Mouse (Mus musculus) liver, embryonic 15.5 days (tissue): ENCODE results near the gene Rbbp5. TPM values are rescaled to one million over a fixed set of nuclear protein-coding genes. Genes with fewer than 3 reads are reported as not detected.

Experiments used
- ATAC-seq: fragments of 200-750 bp; cut with Nextera tagmentation; 2 replicates; pipeline ENCODE4 v1.8.0; 2017; ENCODE audit warnings: moderate number of reproducible peaks, mild to moderate bottlenecking, moderate library complexity; ENCODE audit not compliant: insufficient read depth
- H3K27ac ChIP-seq: fragments of 300-500 bp; sonication (generic); replicated peaks from 2 replicates; pipeline ENCODE4 v1.5.1; 2015; ENCODE audit warnings: mild to moderate bottlenecking, inconsistent platforms
- H3K27me3 ChIP-seq: fragments of 300-500 bp; sonication (generic); 2 replicates; pipeline ENCODE4 v1.6.1; 2015; ENCODE audit warnings: mild to moderate bottlenecking, inconsistent platforms
- H3K36me3 ChIP-seq: fragments of 300-500 bp; sonication (generic); replicated peaks from 2 replicates; pipeline ENCODE4 v1.6.1; 2015; ENCODE audit warnings: moderate library complexity, mild to moderate bottlenecking, inconsistent platforms
- H3K4me1 ChIP-seq: fragments of 300-500 bp; sonication (generic); replicated peaks from 2 replicates; pipeline ENCODE4 v1.6.1; 2015; ENCODE audit warnings: inconsistent platforms
- H3K4me2 ChIP-seq: fragments of 300-500 bp; sonication (generic); 2 replicates; pipeline ENCODE4 v1.6.1; 2015; ENCODE audit warnings: moderate library complexity, mild to moderate bottlenecking, inconsistent platforms
- H3K4me3 ChIP-seq: fragments of 300-500 bp; sonication (generic); replicated peaks from 2 replicates; pipeline ENCODE4 v1.5.1; 2015; ENCODE audit warnings: mild to moderate bottlenecking, inconsistent platforms
- H3K9ac ChIP-seq: fragments of 300-500 bp; sonication (generic); 2 replicates; pipeline ENCODE4 v1.6.1; 2015; ENCODE audit warnings: moderate library complexity, mild to moderate bottlenecking, inconsistent platforms
- H3K9me3 ChIP-seq: fragments of 300-500 bp; sonication (generic); replicated peaks from 2 replicates; pipeline ENCODE4 v1.6.1; 2016; ENCODE audit warnings: inconsistent platforms
- WGBS: fragments of 180-500 bp; shearing (Covaris S2); methylation state at CpG from one replicate; pipeline ENCODE4 v1.1.7; 2015; ENCODE audit warnings: mixed read lengths; ENCODE audit not compliant: insufficient replicate concordance; 5-methylcytosine and 5-hydroxymethylcytosine counted together
- polyA plus RNA-seq: library from polyadenylated mRNA; unstranded; fragments of >200 nt; fragmentation: Nextera tagmentation; extraction: Ambion mirVana; gene quantifications from 2 replicates; pipeline ENCODE4 v1.2.1, GENCODE M21; 2015

Gene Rbbp5
- polyA plus RNA-seq, 1 experiment from 2014 or later = 21.5 TPM

GRCm38 (mm10) chr1:132541171-132541823 is 64.1 kb downstream of the Rbbp5 start:
- ATAC-seq = no peak
- WGBS = 6% methylated on average over 14 of the region's 14 CpGs

DNA sequence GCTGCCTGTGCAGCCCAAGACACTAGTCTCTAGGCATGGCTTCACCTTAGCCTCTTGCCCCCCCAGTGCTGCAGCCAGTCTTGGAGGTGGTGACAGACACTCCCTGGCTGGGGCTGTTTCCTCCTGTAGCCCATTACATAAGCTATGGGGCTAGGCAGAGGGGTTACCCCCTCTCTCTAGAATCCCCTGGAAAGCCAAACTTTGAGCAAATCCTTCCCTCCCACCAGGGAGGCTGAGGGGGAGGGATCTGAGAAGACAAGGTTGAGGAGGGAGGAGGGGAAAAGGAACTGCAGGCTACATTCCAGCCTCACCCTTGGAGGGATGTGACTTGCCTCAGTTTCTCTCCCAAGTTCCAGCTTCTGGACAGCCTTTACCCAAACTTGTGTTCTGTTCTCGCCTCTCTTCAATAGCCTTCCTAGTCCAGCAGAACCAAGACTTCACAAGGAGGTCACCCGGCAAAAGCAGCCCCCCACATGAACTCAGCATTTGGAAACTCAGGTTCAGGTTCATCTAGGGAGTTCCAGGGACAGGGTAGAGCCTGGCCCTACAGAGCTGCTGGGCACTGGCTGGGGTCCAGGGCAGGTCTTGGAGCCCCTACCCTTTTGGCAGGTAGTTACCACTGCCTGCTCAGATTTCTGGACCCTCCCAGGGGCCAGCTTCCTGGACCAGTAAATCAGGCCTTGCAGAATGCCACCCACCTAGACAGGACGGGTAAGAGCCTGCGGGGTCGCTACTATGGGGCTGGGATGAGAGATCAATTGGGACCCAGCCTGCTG is 64.8 kb downstream of the Rbbp5 start:
- no peak overlapping the region for H3K4me2 ChIP-seq
- no peak overlapping the region for H3K4me3 ChIP-seq
- no peak overlapping the region for H3K27ac ChIP-seq
- H3K27me3 ChIP-seq = peaks cover 78% of the 10 kb centered on the region
- WGBS = 9% methylated on average over 5 of the region's 5 CpGs
- no peak overlapping the region for H3K9ac ChIP-seq
- H3K4me1 ChIP-seq = no peaks in the 10 kb centered on the region
- no peaks in the 10 kb centered on the region for H3K36me3 ChIP-seq
- H3K9me3 ChIP-seq = no peaks in the 10 kb centered on the region
- no peak for ATAC-seq

More at GRCm38 (mm10) chr1:132541171-132541823, 64.1 kb downstream of the Rbbp5 start:
- H3K4me3 ChIP-seq = no peak overlapping the region
- H3K27me3 ChIP-seq = peaks cover 78% of the 10 kb centered on the region
- no peak overlapping the region for H3K4me2 ChIP-seq
- no peaks in the 10 kb centered on the region for H3K4me1 ChIP-seq
- no peaks in the 10 kb centered on the region for H3K36me3 ChIP-seq
- H3K9ac ChIP-seq = no peak overlapping the region
- H3K9me3 ChIP-seq = no peaks in the 10 kb centered on the region
- no peak overlapping the region for H3K27ac ChIP-seq

DNA sequence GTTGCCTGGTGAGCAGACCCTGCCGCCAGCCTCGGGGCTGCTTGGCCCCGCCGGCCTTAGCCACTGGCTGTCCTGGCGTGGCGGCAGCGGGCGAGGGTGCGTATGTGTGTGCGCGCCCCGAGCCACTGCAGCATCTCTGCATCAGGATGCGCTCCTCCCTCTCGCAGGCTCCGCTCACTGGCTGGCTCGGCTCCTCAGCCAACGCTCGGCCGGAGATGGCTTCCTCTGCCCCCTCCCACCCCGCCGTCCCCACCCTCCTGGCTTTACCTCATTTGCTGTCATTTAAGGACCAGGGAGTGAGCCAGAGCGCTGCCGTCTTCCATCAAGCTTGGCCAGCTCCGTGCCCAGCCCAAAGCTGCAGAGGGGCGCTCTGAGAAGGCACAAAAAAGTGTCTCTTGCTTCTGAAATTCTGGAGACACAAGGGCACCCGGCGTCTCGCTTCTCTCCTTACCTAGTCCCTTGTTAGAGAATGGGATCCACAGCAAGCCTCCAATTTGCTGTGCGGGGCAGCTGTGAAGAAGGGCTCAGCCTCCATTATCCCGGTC is 65.7 kb downstream of the Rbbp5 start, which contains the start of gene Cntn2:
TSS of gene Cntn2 (minus strand) at position 495 of the 545 bp plus-strand sequence.
- no peaks in the 10 kb centered on the region for H3K4me1 ChIP-seq
- no peaks in the 10 kb centered on the region for H3K36me3 ChIP-seq
- ATAC-seq = no peak
- peaks cover 75% of the 10 kb centered on the region for H3K27me3 ChIP-seq
- no peak within 1 kb of the TSS for H3K4me2 ChIP-seq
- no peak within 1 kb of the TSS for H3K4me3 ChIP-seq
- no peak within 1 kb of the TSS for H3K27ac ChIP-seq
- H3K9me3 ChIP-seq = no peaks in the 10 kb centered on the region
- no peak within 1 kb of the TSS for H3K9ac ChIP-seq
- WGBS = 3% methylated on average over 30 of the region's 30 CpGs

DNA sequence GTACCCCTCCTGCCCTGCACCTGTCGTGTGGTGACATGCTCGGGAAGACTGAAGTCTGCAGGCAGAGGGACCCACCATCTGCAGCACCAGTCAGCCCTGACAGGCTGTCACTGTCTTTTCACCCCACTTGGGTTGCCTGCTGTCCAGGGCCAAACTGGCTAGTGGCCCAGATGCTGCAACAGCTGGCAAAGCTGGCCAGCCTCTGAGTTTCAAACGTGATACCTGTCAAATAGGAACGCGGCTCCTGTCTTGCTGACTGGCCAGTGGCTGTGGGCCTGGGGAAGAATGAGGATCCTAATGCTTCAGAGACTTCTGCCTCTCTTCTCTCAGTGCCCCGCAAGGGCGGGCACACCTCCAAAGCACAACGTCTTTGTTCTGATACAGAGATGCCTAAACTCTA is 66.6 kb downstream of the Rbbp5 start:
- no peak overlapping the region for H3K4me2 ChIP-seq

More for the DNA sequence above, 66.6 kb downstream of the Rbbp5 start:
- no peaks in the 10 kb centered on the region for H3K4me1 ChIP-seq
- no peak overlapping the region for H3K4me3 ChIP-seq
- WGBS = 47% methylated on average over 8 of the region's 8 CpGs
- H3K27ac ChIP-seq = no peak overlapping the region
- peaks cover 67% of the 10 kb centered on the region for H3K27me3 ChIP-seq
- ATAC-seq = no peak
- no peaks in the 10 kb centered on the region for H3K36me3 ChIP-seq
- H3K9ac ChIP-seq = no peak overlapping the region
- H3K9me3 ChIP-seq = no peaks in the 10 kb centered on the region

Other genes with a start within 250 kb of the Rbbp5 start
- gene Gm10188, start 247.6 kb upstream of the Rbbp5 start, polyA plus RNA-seq = not detected in 2 replicates
- gene Klhdc8a, start 178.7 kb upstream of the Rbbp5 start, polyA plus RNA-seq = 0.07 and 0.08 TPM in 2 replicates
- 3.1 and 3.6 TPM in 2 replicates for gene Nuak2, start 161.2 kb upstream of the Rbbp5 start, polyA plus RNA-seq
- gene Tmcc2, start 86.1 kb upstream of the Rbbp5 start, polyA plus RNA-seq = 598 and 710 TPM in 2 replicates
- 4.5 and 5.3 TPM in 2 replicates for gene Dstyk, start 59.8 kb upstream of the Rbbp5 start, polyA plus RNA-seq
- 0.67 and 0.99 TPM in 2 replicates for gene Tmem81, start 28.9 kb downstream of the Rbbp5 start, polyA plus RNA-seq
- gene Cntn2, start 65.9 kb downstream of the Rbbp5 start, polyA plus RNA-seq = 0.03 and 0.06 TPM in 2 replicates